Mouse (Mus musculus): ENCODE measurements at regions not wholly inside any gene's neighbourhood (a gene's known extent, or its start where the extent isn't known, plus 50 kb on each side); places are given as distances from the start of the nearest gene placed in this dataset.

DNA sequence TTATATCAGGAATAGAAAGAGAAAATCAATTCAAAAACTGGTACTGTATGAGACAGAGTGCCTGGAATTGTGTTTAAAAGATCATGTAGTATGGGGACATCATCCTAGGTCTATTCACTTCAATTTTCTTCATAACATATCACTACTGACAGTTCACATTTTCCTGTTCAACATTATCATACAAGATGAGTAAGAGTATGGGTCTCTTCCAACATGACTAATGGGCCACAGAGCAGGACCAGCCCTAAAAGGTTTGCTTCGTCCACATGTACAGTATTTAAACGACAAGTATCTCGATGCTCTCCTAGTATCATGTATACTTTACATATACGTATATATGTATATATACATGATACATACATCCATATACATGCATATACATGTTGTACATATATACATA, 164.8 kb upstream of the Atp1b1 start:
- no peak for DNase-seq

DNA sequence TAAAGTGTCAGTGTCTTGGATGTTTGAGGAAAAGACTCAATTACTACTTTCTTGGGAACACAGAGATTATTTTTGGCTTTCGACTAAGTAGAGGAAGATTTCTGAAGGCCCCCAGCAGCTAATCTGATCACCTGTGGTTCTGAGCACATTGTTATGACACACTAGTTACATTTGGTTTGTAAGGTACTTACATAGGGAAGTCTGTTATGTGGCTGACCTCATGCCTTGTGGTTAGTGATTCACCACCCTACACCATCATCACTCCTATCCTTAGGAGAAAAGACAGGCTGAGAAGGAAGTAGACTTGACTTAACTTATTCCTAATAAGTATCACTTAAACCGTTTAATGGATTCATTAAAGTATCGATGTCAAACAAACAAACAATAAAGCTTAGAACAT, 164.3 kb upstream of the Atp1b1 start:
- no peak for DNase-seq

DNA sequence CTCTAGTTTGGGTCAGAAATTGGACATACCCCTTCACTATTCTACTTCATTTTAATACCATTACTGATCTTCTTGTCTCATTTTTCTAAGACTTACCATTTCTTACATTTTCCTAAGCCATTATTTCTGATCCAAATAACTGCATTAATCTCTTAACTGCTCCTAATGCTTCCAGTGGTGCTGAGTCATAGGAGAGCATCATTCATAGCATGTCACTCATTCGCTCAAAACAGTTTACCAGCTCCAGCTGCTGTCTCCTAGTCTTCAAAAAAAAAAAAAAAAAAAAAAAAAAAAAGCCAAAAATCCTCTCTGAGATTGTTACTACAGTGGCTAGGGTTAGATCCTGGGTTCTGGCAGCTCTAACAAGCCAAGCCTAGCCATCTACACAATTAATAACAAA, 162.0 kb upstream of the Atp1b1 start:
- no peak for DNase-seq

DNA sequence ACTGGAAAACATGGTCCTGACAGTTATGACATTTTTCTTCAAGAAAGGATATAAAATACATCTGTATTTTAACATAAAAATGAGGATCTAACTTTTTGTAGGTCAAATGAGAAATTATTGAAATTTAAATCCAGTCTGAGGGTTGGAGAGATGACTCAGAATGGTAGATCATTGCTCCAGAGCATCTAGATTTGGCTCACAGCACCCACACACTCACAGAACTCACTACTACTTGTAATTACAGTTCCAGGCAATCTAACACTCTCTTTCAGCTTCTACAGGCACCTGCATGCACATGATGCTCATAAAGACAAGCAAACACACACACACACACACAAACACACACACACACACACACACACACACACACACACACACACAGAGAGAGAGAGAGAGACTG, 159.7 kb upstream of the Atp1b1 start:
- DNase-seq: no peak

DNA sequence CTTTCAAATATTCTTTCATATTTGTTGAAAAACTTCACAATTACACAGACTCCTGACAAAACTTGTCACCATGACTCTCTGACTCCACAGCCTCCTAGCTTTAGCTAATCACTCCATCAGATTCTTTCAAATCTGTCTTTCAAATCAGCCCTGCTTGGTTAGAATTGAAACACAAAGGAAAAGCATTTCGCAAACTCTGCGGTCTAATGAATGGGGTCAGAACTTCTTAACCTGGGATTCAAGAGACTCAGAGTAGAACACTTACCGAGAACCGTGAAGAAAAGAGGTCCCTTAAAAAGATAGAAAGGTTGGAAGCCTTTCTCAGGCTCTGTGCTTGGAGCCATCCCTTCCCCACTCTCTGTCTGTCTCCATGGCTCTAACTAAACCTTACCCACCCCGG, 148.9 kb upstream of the Atp1b1 start:
- DNase-seq: no peak

DNA sequence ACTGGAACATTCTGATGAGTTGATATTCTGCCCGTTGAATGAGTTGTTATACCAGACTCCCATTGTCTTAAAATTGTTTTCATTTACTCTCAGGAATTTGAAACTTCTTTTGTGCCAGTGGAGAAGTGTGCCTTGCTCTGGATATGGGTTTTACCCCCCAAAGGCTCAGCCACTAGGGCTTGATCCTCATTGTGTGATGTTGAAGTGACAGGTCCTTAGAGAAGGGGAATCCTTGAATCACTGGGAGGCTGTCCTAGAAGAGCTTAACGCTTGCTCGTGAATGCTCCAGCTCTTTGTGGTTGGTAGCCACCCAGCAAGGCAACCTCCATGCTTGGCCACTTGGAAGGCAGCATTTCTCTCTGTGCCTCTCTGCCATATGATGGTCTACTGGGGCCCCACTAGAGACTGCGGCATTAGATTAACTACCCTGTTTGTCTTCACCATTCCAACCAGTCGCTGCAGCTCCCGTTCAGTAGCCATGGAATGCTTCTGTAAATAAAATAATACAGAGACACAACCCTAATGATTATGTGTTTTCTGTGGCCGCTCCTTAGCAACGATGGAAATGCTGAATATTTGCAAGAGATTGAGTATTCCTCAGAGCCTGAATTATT, 148.1 kb upstream of the Atp1b1 start:
- DNase-seq: no peak

DNA sequence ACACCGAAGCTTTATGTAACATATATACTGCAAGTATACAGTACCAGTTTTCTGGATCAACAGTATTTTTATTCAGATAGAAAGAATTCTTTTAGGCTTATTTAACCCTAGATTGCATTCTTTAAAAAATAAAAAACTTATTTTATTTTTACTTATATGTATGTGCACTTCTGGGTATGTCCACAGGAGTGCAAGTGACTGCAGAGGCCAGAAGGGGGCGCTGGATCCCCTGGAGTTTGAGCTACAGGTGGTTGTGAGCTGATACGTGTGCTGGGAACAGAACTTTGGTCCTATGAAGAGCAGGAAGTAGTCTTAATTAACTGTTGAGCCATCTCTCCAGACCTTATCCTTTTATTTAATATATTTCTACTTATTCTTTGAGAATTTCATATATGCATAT, 145.3 kb upstream of the Atp1b1 start:
- DNase-seq: no peak

DNA sequence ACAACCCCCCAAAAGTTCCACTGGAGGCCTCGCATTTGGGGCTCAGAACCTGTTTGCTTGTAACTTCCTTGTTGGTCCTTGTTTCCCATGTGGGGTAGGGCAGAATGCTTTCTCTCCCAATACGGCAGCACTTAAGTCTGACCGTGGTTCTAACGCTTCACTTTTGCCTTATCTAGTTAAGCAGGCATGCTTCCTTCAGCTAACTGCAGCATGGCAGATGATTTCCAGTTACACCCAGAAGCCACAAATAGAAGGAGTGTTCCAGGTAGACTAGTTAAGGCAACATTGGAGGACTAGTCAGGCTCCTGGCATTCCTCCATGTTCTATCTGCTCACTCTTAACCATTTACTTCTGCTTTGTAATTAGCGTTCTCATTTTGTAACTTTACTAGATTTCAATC, 144.4 kb upstream of the Atp1b1 start:
- no peak for DNase-seq

DNA sequence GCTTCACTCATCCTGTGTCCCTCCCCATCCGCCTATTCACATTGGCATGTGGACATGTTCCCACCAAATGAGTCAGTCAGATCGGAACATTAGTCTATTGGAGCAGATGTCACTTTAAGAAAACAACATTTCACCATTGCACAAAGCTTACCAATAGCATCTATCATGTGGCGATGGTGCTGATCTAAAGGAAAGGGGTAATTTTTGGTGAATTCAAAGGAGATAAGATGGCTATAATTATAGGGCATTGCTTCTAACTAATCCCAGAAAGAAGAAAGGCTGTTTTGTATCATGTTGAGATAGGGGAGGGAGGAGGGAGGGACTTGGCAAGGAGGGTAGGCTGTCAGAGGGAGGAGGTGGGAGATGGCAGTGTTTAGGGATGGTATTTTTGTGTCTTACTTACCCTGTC, 132.1 kb upstream of the Atp1b1 start:
- no peak for DNase-seq

DNA sequence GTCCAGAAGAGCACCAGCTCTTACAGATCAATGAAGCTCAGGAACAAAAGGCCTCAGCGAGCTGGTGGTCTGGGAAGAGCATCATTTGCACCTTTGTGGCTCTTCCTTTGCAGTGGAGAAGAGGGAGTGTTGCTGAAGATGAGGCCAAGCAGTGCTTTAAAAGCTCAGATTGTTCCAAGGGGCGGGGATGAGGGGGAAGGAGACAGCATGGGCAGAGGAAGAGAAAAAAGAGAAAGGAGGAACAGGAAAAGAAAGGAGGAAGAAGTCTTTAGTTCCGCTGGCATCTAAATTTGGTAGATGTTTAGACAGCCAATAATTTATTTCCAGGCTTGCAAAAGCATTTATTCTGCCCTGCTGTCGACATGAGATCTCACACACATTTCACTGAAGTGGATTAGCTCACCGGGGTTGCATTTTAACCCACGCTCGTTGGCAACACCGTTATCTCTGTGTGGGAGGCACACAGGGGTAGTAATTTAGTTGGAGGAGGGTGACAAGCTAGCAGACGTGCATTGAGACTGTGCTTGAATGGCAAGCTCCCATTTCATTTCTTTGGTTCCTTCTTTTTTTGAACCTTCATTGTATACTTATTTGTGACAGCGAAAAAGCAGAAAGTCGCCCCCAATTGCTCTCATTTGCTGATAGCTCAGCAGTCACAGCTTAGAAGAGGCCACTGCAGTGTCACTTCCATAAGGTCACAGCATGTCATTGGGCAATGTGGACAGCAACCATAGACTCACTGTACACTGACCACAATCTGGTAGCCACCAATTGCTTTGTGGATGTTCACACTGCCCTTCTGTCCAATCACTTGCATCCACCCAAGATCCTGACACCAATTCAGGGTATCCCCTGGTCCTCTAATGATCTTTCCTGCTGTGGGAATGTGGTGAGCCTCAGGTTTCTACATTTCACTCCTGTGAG, 128.2 kb upstream of the Atp1b1 start:
- no peak for DNase-seq

DNA sequence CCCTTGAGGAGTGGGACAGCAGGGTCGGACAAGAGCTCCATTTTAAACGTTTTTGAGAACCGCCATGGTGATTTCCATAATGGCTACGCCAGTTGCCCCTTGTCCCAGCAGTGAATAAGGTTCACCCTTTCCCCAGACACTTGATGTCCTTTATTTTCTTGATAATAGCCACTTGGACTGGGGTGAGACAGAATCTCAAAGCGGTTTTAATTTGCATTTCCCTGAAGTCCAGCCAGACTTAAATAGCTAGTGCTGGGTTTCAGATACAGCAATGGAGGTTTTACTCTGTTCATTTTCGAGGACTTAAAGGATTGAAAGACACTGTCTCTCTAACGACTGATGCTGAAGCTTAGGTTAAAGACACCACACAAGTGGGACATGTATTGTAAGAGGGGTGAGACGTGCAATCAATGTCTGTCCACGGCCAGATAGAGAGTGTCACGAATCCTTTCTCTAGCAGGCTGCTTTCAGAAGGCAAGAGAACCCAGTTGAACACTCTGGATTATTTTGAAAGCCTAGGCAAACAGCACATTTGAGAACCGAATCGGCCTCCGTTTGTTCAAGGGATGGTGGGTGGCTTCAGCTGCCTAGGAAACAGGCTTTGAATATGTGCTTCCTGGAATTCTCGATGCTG, 118.8 kb upstream of the Atp1b1 start:
- DNase-seq: no peak

DNA sequence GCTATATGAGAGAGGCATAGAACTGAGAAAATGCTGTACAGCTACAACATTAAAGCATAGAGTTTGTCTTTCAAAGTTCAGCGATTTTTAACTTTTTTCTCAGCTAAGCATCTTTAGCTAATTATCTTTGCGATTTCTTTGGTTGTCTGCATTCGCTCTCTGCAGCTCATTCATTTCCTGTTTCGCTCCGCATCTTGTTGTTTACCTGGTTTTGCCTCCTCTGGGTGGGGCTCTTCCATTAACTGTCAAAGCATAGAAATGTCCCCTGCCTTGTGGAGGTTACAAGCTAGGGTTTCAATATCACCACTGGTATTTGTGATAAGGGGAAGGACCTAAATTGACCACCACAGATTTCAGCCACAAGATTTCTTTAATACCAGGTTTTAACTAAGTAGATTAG, 115.5 kb upstream of the Atp1b1 start:
- DNase-seq: no peak

DNA sequence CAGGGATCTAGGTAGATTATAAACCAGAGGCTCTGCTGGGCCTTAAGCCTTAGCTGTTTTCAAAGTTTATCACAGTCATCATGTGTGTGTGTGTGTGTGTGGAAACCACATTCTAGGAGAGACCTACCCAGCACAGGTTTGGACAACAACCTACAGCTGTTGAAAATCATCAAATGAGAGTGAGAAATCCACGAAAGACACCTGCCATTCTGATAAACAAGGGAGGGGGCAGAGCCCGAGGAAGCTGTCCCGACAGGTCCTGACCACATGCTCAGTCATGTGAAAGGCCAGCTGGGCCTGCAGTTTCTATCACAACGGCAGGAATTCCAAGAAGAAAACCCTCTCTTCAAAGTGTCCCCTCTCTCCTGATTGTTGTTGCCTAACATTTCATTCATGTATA, 114.0 kb upstream of the Atp1b1 start:
- no peak for DNase-seq

DNA sequence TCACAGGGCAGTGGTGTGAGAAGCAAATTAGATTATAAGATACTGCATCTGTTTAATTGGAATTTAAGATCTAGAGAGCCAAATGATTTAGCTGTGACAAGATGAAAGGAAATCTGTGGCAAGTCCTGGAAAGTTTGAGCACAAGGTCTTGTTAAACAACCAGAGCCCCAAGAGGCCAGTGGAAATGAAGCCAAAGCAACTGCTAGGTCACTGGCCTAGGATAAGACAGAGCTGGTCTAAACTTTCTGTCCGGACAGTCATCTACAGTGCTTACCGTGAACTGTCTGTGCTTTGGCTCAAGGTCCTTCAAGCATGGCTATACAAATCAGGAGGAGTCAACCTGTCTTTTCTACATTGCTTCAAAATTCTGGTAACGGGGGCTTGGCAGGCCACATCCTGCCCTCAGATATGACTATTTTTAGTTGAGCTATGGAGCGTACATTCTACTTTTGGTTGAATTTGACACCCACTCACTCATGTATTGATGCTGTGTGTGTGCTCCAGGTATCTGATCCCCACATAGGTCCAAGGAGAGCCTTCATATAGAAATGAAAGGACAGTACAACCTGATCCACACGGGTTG, 113.4 kb upstream of the Atp1b1 start:
- DNase-seq: peak; percentile 8 to 12

DNA sequence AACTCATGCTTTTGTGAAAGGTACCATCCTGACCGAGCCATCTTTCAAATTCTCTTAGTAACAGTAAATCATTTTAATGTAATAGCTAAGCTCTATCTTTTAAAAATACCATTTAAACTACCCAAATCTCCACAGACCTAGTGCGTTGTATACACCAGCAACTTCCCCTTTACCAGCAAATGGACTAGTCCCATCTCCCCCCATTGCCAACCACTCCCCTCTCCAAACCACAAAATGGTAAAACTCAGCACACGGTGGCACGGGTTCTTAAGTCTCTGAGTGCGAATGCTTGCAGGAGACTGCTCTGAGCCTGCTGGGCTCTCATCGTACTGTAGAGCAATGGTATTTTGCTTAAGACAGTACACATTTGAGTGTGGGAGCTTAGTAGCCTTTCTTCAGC, 106.7 kb upstream of the Atp1b1 start:
- DNase-seq: no peak

DNA sequence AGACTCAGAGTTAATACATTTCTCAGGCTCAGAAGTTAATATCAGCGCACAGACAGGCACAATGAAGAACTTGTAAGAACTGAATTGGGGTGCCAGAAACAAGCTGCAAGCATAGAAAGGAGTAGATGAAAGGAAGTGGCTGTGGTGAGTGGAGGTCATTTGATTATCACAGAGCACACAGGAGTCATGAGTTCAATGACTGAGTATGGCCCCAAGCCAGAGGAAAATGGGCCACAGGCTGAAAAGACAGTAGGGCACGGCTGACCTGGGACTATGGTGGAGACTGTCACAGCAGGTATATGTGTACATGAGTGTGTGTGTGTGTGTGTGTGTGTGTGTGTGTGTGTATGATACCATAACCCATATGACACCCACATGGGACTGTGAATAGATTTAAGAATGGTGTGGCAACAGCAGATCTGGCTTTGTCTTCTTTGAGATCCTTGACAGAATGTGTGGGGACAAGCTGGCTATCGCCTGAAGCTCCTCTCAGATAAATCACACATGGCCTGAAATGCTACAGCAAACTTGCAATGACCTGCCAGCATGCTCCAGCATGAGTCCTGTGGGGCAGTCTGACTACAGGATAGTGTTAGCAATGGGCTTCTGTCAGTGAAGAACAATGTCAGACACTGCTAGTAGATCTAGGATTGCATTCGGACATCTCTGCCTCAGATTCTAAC, 101.5 kb upstream of the Atp1b1 start:
- no peak for DNase-seq

DNA sequence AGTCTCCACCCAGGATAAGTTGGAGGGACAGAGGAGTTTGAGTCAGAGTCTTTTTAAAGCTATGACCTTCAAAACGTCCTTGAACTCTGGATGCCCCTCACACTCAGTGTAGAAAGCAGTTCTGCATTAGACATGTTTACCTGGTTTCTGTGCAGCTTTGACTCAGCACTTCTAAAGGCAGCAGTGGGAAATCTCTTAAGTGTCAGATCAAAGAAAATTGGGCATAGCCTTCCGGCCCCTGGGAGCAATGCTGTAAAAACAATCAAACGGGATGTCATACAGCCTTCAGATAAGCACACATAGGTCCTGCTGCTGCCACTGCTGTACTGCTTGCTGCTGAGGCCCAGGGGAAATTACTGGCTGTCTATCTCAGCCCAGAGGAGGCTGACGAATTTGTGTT, 94.5 kb upstream of the Atp1b1 start:
- no peak for DNase-seq

DNA sequence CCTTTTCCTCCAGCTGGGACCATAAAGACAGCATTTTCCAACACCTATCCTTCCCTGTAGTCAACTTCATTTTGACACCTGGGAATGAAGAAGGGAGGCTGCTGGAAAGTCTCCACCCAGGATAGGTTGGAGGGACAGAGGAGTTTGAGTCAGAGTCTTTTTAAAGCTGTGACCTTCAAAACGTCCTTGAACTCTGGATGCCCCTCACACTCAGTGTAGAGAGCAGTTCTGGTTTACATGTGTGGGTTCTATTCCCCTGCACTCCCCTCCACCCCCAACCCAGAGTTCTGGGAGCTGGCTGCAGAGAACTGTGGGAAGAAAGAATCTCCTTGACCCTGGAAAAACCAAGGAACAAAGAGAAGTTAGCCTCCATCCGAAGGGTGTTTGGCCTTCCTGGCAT, 92.9 kb upstream of the Atp1b1 start:
- DNase-seq: no peak

DNA sequence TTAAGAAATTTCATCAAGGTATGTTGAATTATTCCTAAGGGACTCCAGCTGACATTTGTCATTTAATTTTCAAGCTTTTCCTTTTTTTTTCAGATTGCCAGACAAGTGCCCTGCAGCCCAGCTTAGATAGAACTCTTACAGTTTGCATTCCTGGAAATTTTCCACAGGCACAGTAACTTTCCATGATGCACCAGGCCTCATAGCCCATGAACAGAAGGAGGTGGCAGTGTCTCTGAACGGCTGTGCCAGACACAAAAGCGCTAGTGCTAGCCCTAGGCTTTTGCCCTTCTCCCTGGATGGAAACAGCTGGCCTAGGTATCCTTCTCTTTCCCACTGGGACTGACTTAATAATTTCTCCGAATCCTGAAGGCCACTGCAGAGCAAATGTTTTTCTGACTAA, 92.4 kb upstream of the Atp1b1 start:
- no peak for DNase-seq

DNA sequence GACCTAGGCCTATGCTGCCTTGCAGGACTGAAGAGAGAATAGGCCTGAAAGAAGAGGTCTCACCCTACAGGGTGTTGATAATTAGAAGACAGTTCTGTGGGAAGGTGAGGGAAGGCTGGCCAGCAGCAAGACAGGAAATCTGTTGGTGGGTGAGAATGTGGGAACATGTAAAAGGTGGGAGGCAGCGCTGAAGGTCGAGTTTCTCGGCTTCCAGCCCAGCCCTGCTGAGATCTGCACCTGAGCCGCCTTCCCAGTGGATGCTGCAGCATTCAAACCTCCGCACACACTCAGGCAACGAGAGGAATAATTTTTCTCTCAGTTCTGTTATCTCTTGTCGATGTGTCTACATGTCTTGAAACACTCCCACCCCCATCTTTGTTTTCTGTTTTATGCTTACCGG, 89.9 kb upstream of the Atp1b1 start:
- DNase-seq: no peak

DNA sequence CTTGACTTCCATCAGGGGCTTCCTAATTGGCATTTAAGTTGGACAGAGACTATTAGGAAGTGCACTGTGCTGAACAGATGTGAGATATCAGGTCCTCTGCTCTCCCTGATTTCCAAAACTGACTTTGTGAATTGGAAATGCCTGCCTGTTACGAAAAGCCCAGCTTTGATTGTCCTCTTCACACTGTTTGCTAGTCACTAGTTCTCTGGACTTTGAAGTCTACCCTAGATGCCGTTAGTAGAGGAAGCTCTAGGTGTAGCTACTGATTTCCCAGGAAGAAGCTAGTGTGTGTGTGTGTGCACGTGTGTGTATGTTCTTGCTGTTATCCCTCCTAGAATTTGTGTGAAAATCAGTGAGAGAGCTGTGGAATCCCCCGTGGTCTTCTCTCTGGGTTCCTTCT, 87.7 kb upstream of the Atp1b1 start:
- no peak for DNase-seq

DNA sequence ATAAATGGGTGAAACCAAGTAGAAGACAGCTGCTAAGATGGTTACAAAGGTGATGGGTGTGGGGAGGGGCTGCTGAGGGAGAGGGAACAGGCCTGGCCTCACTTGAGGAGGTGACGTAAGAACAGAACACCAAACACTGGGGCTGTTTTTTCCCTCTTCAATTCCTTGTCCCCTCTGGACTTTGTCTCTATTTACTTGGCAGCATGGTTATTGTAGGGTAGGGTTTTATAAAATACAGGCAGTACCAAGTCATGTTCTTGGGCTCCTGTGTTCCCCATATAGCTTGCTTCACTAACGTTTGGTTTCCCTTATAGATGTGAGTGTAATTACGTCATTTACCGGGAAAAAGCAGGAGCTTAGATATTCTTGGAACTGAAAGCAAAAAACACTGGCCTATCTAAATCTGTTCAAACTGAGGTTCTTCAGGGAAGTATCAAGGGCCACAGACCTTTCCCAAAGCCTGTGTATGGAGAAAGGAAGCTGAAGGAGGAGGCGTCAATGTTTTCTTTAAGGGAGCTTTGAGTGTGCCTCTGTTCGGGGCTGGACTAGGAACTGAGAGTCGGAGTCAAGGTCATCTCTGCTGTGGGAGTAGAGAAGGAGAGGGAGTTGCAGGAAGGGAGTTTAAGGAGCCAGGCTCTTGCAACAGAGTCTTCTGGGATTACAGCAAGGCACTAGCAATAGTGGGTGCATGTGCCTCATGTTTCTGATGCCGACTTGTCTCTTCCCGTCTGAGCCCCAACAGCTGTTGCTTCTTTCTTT, 85.1 kb upstream of the Atp1b1 start:
- DNase-seq: no peak
